Mouse (Mus musculus) left cerebral cortex, postnatal 10 days (tissue): ENCODE measurements around the gene Osmr. TPM values are rescaled to one million over a fixed set of nuclear protein-coding genes. Genes with fewer than 3 reads are reported as not detected.

Experiments
- total RNA-seq, 2 experiments: library from RNA; stranded (reverse); gene quantifications; 2 replicates each; pipeline ENCODE4 v1.2.3; 2021

The Osmr gene
- total RNA-seq, 2 experiments from 2014 or later: 4.2 to 4.4 TPM

Other genes with a start within 250 kb of the Osmr start
- gene Rictor, start 166.6 kb downstream of the Osmr start, total RNA-seq: 10 to 100 TPM; 33.9 to 34.2 TPM
- 10 to 100 TPM; 34.0 to 43.9 TPM for gene Lifr, start 215.6 kb upstream of the Osmr start, total RNA-seq